Mouse (Mus musculus) c-Kit-positive CD71-positive TER-119-positive erythroid progenitor cells, embryonic 14.5 days (primary cell): ENCODE data around the gene Grb7.

Experiments
- DNase-seq: peaks from one replicate; pipeline ENCODE4 v3.0.0-alpha.2; 2013; ENCODE audit warnings: low spot score

The Grb7 gene

GRCm38 (mm10) chr11:98446213-98446561 lies at the start of gene Grb7:
Grb7 (plus strand) TSS chr11:98446394.
- no peak for DNase-seq

- DNase-seq, result no peak
These were observed 48.2 kb upstream of the Grb7 start for GRCm38 (mm10) chr11:98397946-98398345.

- peak; percentile 89 for DNase-seq
These were observed 46.0 kb upstream of the Grb7 start, which contains the start of gene Pgap3 for GRCm38 (mm10) chr11:98400161-98400726. Pgap3 (minus strand) TSS chr11:98400490.

GRCm38 (mm10) chr11:98400816-98401215 lies 45.4 kb upstream of the Grb7 start:
- no peak for DNase-seq

GRCm38 (mm10) chr11:98406621-98407020 lies 39.6 kb upstream of the Grb7 start:
- no peak for DNase-seq

GRCm38 (mm10) chr11:98408872-98409271 lies 37.3 kb upstream of the Grb7 start:
- no peak for DNase-seq

GRCm38 (mm10) chr11:98409341-98409822 lies 36.8 kb upstream of the Grb7 start:
- no peak for DNase-seq

GRCm38 (mm10) chr11:98412273-98412796 lies 33.9 kb upstream of the Grb7 start, which contains the start of gene Erbb2:
Erbb2 (plus strand) TSS chr11:98412470.
- no peak for DNase-seq

- no peak for DNase-seq
These were observed 33.3 kb upstream of the Grb7 start for GRCm38 (mm10) chr11:98412797-98413301.

GRCm38 (mm10) chr11:98413731-98414130 lies 32.5 kb upstream of the Grb7 start:
- DNase-seq, result no peak

GRCm38 (mm10) chr11:98414162-98414561 lies 32.0 kb upstream of the Grb7 start:
- DNase-seq, result no peak

- no peak for DNase-seq
These were observed 29.1 kb upstream of the Grb7 start for GRCm38 (mm10) chr11:98417074-98417473.

- no peak for DNase-seq
These were observed 27.9 kb upstream of the Grb7 start for GRCm38 (mm10) chr11:98418273-98418672.

- no peak for DNase-seq
These were observed 27.2 kb upstream of the Grb7 start for GRCm38 (mm10) chr11:98418939-98419547.

GRCm38 (mm10) chr11:98426592-98426991 lies 19.6 kb upstream of the Grb7 start:
- DNase-seq, result no peak

GRCm38 (mm10) chr11:98428436-98428835 lies 17.8 kb upstream of the Grb7 start:
- DNase-seq, result no peak

- no peak for DNase-seq
These were observed 14.3 kb upstream of the Grb7 start for GRCm38 (mm10) chr11:98431743-98432502.

- DNase-seq, result no peak
These were observed 10.5 kb upstream of the Grb7 start for GRCm38 (mm10) chr11:98435723-98436122.

- DNase-seq, result no peak
These were observed 8.8 kb upstream of the Grb7 start for GRCm38 (mm10) chr11:98437441-98437840.

- peak; percentile 87 for DNase-seq
These were observed 7.6 kb upstream of the Grb7 start, which contains the start of gene Mien1 for GRCm38 (mm10) chr11:98438331-98439158. Mien1 (minus strand) TSS chr11:98438991.

- DNase-seq, result no peak
These were observed 2.5 kb upstream of the Grb7 start for GRCm38 (mm10) chr11:98443688-98444087.

- DNase-seq, result no peak
These were observed 956 bp upstream of the Grb7 start for GRCm38 (mm10) chr11:98445238-98445637.
